Mouse (Mus musculus): Measurements from ENCODE around the gene Gnat2. TPM values are rescaled to one million over a fixed set of nuclear protein-coding genes. Genes with fewer than 3 reads are reported as not detected.

Gene Gnat2
- total RNA-seq, 2 experiments from 2014 or later, result not detected

Other genes starting within 250 kb of the Gnat2 start
- gene Eps8l3, start 215.6 kb upstream of the Gnat2 start, total RNA-seq (2021), result not detected
- 10 to 100 TPM; 50.5 to 51.2 TPM for gene Gstm5, start 197.0 kb upstream of the Gnat2 start, total RNA-seq (2021)
- gene Gstm7, start 161.0 kb upstream of the Gnat2 start, total RNA-seq (2021), result 10 to 100 TPM; 71.7 to 74.3 TPM
- gene Gstm6, start 149.0 kb upstream of the Gnat2 start, total RNA-seq (2021), result 1 to 10 TPM; 3.0 to 3.3 TPM
- not detected for gene Gstm3, start 123.5 kb upstream of the Gnat2 start, total RNA-seq (2021)
- 100 to 1,000 TPM; 161 to 186 TPM for gene Gstm2, start 106.3 kb upstream of the Gnat2 start, total RNA-seq (2021)
- 100 to 1,000 TPM; 265 to 324 TPM for gene Gstm1, start 74.8 kb upstream of the Gnat2 start, total RNA-seq (2021)
- 10 to 100 TPM; 12.3 to 13.3 TPM for gene Gstm4, start 47.9 kb upstream of the Gnat2 start, total RNA-seq (2021)
- 1 to 10 TPM; 4.6 to 5.1 TPM for gene Ampd2, start 6.1 kb upstream of the Gnat2 start, total RNA-seq (2021)
- 10 to 100 TPM; 18.3 to 20.0 TPM for gene Gnai3, start 53.4 kb downstream of the Gnat2 start, total RNA-seq (2021)
- gene Gpr61, start 62.1 kb downstream of the Gnat2 start, total RNA-seq (2021), result not detected
- gene Amigo1, start 93.5 kb downstream of the Gnat2 start, total RNA-seq (2021), result 10 to 100 TPM; 15.1 to 15.5 TPM
- gene Cyb561d1, start 108.4 kb downstream of the Gnat2 start, total RNA-seq (2021), result 1 to 10 TPM; 5.3 to 5.5 TPM
- gene Atxn7l2, start 118.1 kb downstream of the Gnat2 start, total RNA-seq (2021), result 1 to 10 TPM; 2.6 to 3.2 TPM
- under 1 TPM; 0.70 to 0.80 TPM for gene Sypl2, start 133.9 kb downstream of the Gnat2 start, total RNA-seq (2021)
- gene Psma5, start 164.1 kb downstream of the Gnat2 start, total RNA-seq (2021), result 10 to 100 TPM; 54.3 to 55.2 TPM
- gene Sort1, start 191.3 kb downstream of the Gnat2 start, total RNA-seq (2021), result 10 to 100 TPM; 18.7 to 20.3 TPM

Measured in heart, postnatal 36 days (tissue).